Comparison of ENCODE assay signal across 11 mouse cellular contexts in genomic region chr4:126620349-126620874, GRCm38 (mm10). TPM values are rescaled to one million over a fixed set of nuclear protein-coding genes. Genes with fewer than 3 reads are reported as not detected.
DNase-seq lines count a peak whose midpoint lies in the region; ATAC-seq lines count a peak whose summit lies in the region.
"Had no signal": no experiment of that assay in that cellular context is flagged by ENCODE, and none has a peak within 500 bp of the region (broad histone marks: within the 10 kb centered on the region; RNA-seq: fewer than 3 reads in every experiment).

No protein-coding gene starts in this region.

- H3K9me3 ChIP-seq in liver, embryonic 11.5 days (ENCODE audit: control insufficient read depth, low read length), result no peaks in the 10 kb centered on the region
- H3K9me3 ChIP-seq in forebrain, embryonic 13.5 days (replicated peaks), result no peaks in the 10 kb centered on the region
- H3K9me3 ChIP-seq in limb, embryonic 12.5 days, result no peaks in the 10 kb centered on the region
- no peaks in the 10 kb centered on the region for H3K9me3 ChIP-seq in neural tube, embryonic 15.5 days (replicated peaks)

- no peak overlapping the region; the same call in 1 of the 2 replicates for H3K9ac ChIP-seq in liver, embryonic 11.5 days (ENCODE audit: low read depth, low read length)
- peak overlapping the region; percentile 66 for H3K9ac ChIP-seq in forebrain, embryonic 13.5 days
- peak overlapping the region; percentile 61 for H3K9ac ChIP-seq in limb, embryonic 12.5 days (replicated peaks)
- H3K9ac ChIP-seq in neural tube, embryonic 15.5 days (replicated peaks), result peak overlapping the region; percentile 37

- DNase-seq in liver, embryonic 11.5 days (ENCODE audit: low spot score), result no peak
- DNase-seq in liver, result no peak
- DNase-seq in cerebellum, postnatal 10 days, result no peak
- DNase-seq in adrenal gland, postnatal 4 days (ENCODE audit: low spot score in 2 of 2), result no peak

- H3K4me1 ChIP-seq in liver, embryonic 11.5 days (replicated peaks; ENCODE audit: control insufficient read depth, insufficient read depth, low read length), result no peaks in the 10 kb centered on the region
- H3K4me1 ChIP-seq in forebrain, embryonic 13.5 days, result peaks cover 16% of the 10 kb centered on the region
- peaks cover 14% of the 10 kb centered on the region for H3K4me1 ChIP-seq in limb, embryonic 12.5 days (replicated peaks)
- H3K4me1 ChIP-seq in neural tube, embryonic 15.5 days, result peaks cover 10% of the 10 kb centered on the region

- peaks cover 30% of the 10 kb centered on the region for H3K27me3 ChIP-seq in liver, embryonic 11.5 days (replicated peaks; ENCODE audit: control insufficient read depth, insufficient read depth, low read length)
- peaks cover 29% of the 10 kb centered on the region for H3K27me3 ChIP-seq in forebrain, embryonic 13.5 days
- H3K27me3 ChIP-seq in limb, embryonic 12.5 days, result 0 out of 2 replicates have a peak, but pooled peaks cover 8% of the 10 kb centered on the region
- 0 out of 2 replicates have a peak, but pooled peaks cover 8% of the 10 kb centered on the region for H3K27me3 ChIP-seq in neural tube, embryonic 15.5 days (replicated peaks)

- H3K4me3 ChIP-seq in liver, embryonic 11.5 days (ENCODE audit: low read depth, low read length), result peak overlapping the region; percentile 10; the same call in 1 of the 2 replicates
- H3K4me3 ChIP-seq in forebrain, embryonic 13.5 days, result peak overlapping the region; percentile 34
- peak overlapping the region; percentile 40 for H3K4me3 ChIP-seq in limb, embryonic 12.5 days (replicated peaks)
- H3K4me3 ChIP-seq in neural tube, embryonic 15.5 days (replicated peaks), result peak overlapping the region; percentile 34
- H3K4me3 ChIP-seq: left cerebral cortex, adult 2 months had no signal

- 33% methylated on average over 13 of the region's 13 CpGs for WGBS in liver, embryonic 11.5 days
- WGBS in forebrain, embryonic 13.5 days, result 17% methylated on average over 13 of the region's 13 CpGs
- 26% methylated on average over 13 of the region's 13 CpGs for WGBS in limb, embryonic 12.5 days
- 24% methylated on average over 13 of the region's 13 CpGs for WGBS in neural tube, embryonic 15.5 days

- ATAC-seq in liver, embryonic 11.5 days (replicated peaks; ENCODE audit: low FRiP score), result no peak
- no peak for ATAC-seq in forebrain, embryonic 13.5 days
- ATAC-seq in limb, embryonic 12.5 days (ENCODE audit: insufficient number of reproducible peaks, insufficient read depth, low FRiP score, low TSS enrichment, low read depth), result no peak
- no peak for ATAC-seq in neural tube, embryonic 15.5 days (ENCODE audit: low FRiP score)
- no peak for ATAC-seq in frontal cortex, adult (ENCODE audit: low TSS enrichment)

- H3K4me2 ChIP-seq in liver, embryonic 11.5 days, result peak overlapping the region; percentile 56
- peak overlapping the region; percentile 64 for H3K4me2 ChIP-seq in forebrain, embryonic 13.5 days
- peak overlapping the region; percentile 76 for H3K4me2 ChIP-seq in limb, embryonic 12.5 days
- H3K4me2 ChIP-seq in neural tube, embryonic 15.5 days, result peak overlapping the region; percentile 60

- no peak overlapping the region for H3K27ac ChIP-seq in liver, embryonic 11.5 days (ENCODE audit: low read depth, low read length)
- H3K27ac ChIP-seq in forebrain, embryonic 13.5 days, result peak overlapping the region; percentile 74
- peak overlapping the region; percentile 74 for H3K27ac ChIP-seq in limb, embryonic 12.5 days
- H3K27ac ChIP-seq in neural tube, embryonic 15.5 days (replicated peaks), result no peak overlapping the region
- H3K27ac ChIP-seq: gastrocnemius, adult 2 months; left cerebral cortex, adult 2 months had no signal

- no peaks in the 10 kb centered on the region for H3K36me3 ChIP-seq in liver, embryonic 11.5 days (ENCODE audit: control insufficient read depth, insufficient read depth, low read length)
- H3K36me3 ChIP-seq in forebrain, embryonic 13.5 days (ENCODE audit: poor library complexity, severe bottlenecking), result no peaks in the 10 kb centered on the region
- H3K36me3 ChIP-seq in limb, embryonic 12.5 days, result no peaks in the 10 kb centered on the region
- peaks cover 3% of the 10 kb centered on the region; the same call in 1 of the 2 replicates for H3K36me3 ChIP-seq in neural tube, embryonic 15.5 days

RNA-seq across cellular contexts. Expression of gene 5730409E04Rik, which starts 10.8 kb away (rescaled TPM):
- polyA plus RNA-seq in liver, embryonic 11.5 days (2014; fragmentation: Nextera tagmentation; extraction: Ambion mirVana), result 0.40 and 0.71 TPM in 2 replicates
- polyA plus RNA-seq in forebrain, embryonic 13.5 days (2015; fragmentation: Nextera tagmentation; extraction: Ambion mirVana), result 2.2 and 2.4 TPM in 2 replicates
- polyA plus RNA-seq in limb, embryonic 12.5 days (2016; fragmentation: Nextera tagmentation; extraction: Ambion mirVana), result 2.5 and 2.6 TPM in 2 replicates
- polyA plus RNA-seq in neural tube, embryonic 15.5 days (2015; fragmentation: Nextera tagmentation; extraction: Ambion mirVana), result 14.9 and 19.1 TPM in 2 replicates
- 10 to 100 TPM; 17.5 to 19.3 TPM for total RNA-seq in adrenal gland, postnatal 4 days (2021)
- total RNA-seq: neutrophil, adult 5-6 weeks had no signal

RNA-seq across cellular contexts. Expression of gene Psmb2, which starts 57.0 kb away (rescaled TPM):
- polyA plus RNA-seq in liver, embryonic 11.5 days (2014; fragmentation: Nextera tagmentation; extraction: Ambion mirVana), result 535 and 555 TPM in 2 replicates
- polyA plus RNA-seq in forebrain, embryonic 13.5 days (2015; fragmentation: Nextera tagmentation; extraction: Ambion mirVana), result 526 and 541 TPM in 2 replicates
- 491 and 499 TPM in 2 replicates for polyA plus RNA-seq in limb, embryonic 12.5 days (2016; fragmentation: Nextera tagmentation; extraction: Ambion mirVana)
- 419 and 433 TPM in 2 replicates for polyA plus RNA-seq in neural tube, embryonic 15.5 days (2015; fragmentation: Nextera tagmentation; extraction: Ambion mirVana)
- total RNA-seq in adrenal gland, postnatal 4 days (2021), result 100 to 1,000 TPM; 172 to 173 TPM

Comparison
In these comparisons a context has a peak if more than half of its experiments do, and no peak if none do; other contexts are left out.
1. H3K27ac ChIP-seq: peak in forebrain, embryonic 13.5 days (single experiment) and limb, embryonic 12.5 days (single experiment); none in liver, embryonic 11.5 days (single experiment) and neural tube, embryonic 15.5 days (single experiment).
2. Peak in every context shown above with its lines, with median percentiles within 50 percentile points of each other: H3K4me2 ChIP-seq and H3K4me3 ChIP-seq.